Mouse (Mus musculus) T-helper 1 cell (primary cell): Measurements from ENCODE around the gene Fem1b.
"Not testable (repeated sequence)": the region's sequence is repeated elsewhere in the genome, so short reads cannot be mapped to it uniquely, and the experiment has no call there.

Source experiments
- in situ Hi-C: fragments of 300-600 bp; cut with MboI, MseI; formaldehyde crosslinking; loops from one replicate; pipeline ENCODE4 v1.15.1; 2025; ENCODE audit warnings: high pct_unique_total_duplicates

Fem1b gene

DNA sequence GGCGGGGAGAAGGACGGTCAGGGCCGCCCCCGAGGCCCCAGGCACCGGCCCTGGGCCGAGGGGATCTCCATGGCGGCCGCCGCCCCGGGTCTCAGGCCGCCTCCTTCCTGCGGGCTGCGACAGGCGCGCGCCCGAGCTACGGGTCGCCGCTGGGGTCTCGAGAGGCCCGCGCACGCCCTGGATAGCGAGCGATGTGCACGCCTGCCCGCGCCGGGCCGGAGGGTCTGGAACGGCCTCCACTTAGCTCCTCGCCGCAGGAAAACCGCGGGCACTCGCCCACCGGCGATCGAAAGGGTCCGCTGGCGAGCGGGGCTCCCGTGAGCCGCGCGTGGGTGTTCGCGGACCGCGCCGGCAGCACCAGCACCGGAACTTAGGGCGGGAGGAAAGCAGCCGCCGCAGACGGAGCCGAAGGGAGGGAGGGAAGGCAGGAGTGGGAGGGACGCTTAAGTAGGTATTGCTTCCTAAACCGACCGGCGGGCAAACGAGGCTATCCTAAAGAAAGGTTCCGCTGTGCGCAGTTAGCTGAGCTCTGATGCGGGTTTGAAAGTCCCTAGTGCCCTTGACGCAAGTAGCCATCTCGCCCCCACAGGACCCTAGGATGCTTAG, at the start of gene Fem1b:
TSS of gene Fem1b (minus strand) at position 419 of the 606 bp plus-strand sequence.
- in situ Hi-C loops: loop anchor here (10.0 kb wide), 1 partner anchor 467 kb away; the partner anchor contains the start of gene Anp32a

DNA sequence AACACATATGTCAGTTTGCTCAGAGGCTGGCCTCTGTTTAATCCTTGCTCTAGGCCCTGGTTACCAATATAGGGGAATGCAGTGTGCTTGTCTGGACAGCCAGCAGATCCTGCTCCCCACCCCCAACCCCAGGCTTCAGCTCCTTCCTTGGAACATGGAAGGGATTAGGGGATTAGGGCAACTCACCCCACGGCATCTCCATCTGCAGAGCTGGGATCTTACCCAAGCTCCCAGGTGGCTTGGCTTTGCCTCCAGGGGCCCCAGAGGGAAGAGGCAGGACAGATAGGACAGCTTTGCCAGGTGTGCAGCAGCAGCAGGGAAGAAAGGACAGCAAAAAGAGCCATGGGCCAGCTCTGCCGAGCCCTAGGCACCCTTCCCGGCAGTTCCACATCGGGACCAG, 49.1 kb upstream of the Fem1b start:
- in situ Hi-C loops: no loop called here

DNA sequence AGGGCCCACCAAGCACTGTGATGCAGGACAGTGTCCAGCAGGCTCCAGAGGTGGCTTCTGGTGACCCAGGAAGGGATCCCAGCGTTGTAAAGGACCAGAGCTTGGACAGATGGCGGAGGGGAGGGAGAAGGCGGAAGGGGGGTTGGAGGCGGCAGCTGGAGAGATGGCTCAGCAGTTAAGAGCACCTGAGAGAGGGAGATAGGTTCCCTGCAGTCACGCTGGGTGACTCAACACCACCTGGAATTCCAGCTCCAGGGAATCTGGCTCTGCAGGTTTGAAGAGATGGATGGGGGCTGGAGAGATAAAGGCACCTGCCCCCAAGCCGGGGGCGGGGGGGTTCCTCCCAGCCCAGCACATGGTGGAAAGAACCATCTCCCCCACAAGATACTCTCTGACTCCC, 48.4 kb upstream of the Fem1b start:
- in situ Hi-C loops: not testable (repeated sequence)

DNA sequence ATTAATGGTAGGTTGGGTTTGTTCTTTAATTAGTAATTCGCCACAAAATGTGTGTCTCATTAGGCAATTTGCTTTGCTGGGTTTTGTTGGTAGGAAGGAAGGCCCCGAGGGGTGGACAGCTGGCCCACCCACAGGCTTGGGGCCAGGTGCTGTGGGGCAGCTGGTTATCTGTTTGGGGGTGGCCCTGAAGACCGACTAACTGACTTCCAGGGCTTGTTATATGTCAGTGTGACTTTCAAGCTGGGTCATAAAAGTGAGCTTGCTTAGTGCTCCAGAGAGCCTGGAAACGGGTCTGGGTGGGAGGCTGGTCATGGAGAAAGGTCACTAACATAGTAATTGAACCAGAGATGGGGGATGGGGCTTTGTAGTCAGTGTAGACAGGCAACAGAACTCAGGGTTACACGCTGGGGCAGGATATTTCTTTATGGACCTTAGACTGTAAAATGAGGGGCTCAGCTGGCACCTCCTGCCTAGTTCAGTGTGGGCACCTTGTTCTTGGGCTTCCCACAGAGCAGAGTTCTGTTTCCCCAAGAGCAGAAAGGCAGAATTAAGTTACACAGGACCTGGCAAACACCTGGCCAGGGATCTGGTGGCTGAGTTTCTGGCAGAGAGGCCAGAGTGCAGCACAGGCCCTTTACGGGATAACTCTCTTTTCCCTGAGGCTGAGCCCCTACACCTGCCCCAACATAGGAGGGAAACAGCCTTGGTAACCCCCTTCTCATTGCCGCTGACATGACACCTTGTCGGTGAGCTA, 46.7 kb upstream of the Fem1b start:
- in situ Hi-C loops: no loop called here

DNA sequence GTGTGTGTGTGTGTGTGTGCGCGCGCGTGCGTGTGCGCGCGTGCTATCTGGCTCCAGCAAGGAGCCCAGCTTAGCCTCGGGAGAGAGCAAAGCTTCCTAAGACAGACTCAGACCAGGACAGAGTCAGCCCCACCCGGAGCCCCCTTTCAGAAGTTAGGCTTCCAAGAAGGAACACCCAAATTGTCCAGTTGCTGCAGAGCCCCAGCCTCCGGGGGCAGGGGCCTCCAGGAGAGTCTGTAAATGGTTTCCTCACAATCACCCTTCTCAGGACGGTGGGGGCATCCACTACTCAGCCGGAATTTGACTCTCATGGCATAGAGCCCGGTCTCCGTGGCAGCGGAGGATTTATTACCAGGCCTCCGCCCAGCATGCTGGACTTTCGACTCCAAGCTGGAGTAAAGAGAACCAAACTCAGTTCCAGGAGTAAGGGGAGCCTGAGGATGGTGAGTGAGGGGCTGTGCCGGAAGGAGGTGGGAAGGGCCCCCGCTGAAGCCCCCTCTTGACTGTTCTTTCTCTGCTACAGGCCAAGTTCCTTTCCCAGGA, 46.1 kb upstream of the Fem1b start, which contains the start of gene Calml4:
TSS of gene Calml4 (plus strand) at position 362 of the 543 bp plus-strand sequence.
- in situ Hi-C loops: no loop called here

- in situ Hi-C loops: no loop called here
Measured at GRCm38 (mm10) chr9:62857216-62857615, 45.5 kb upstream of the Fem1b start.

GRCm38 (mm10) chr9:62854483-62854882, 42.7 kb upstream of the Fem1b start:
- in situ Hi-C loops: loop anchor here (5.0 kb wide), 2 partner anchors 123 to 263 kb away; no protein-coding TSS in a partner anchor

DNA sequence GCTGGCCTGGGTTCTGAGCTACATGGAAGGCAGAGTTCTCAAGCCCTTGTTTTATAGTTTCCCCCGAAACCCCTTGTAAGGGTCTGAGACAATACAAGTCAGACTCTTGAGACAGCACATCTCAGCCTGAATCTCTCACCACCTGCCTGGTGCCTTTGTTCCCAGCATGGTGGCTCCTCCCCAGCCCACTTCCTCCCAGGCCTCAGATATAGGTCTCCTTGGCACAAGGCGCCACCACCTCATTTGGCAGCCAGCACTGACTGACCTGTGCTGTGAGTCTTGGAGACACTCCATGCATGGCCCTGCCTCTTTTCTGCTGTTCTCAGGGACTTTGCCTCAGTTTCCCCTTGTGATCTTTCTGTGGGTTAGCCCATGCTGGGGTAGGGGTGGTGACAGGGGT, 39.8 kb upstream of the Fem1b start:
- in situ Hi-C loops: loop anchor here (5.0 kb wide), 2 partner anchors 126 to 266 kb away; no protein-coding TSS in a partner anchor

GRCm38 (mm10) chr9:62848641-62849040, 36.9 kb upstream of the Fem1b start:
- in situ Hi-C loops: no loop called here

GRCm38 (mm10) chr9:62847694-62848093, 36.0 kb upstream of the Fem1b start:
- in situ Hi-C loops: no loop called here

GRCm38 (mm10) chr9:62844461-62844860, 32.7 kb upstream of the Fem1b start:
- in situ Hi-C loops: no loop called here

DNA sequence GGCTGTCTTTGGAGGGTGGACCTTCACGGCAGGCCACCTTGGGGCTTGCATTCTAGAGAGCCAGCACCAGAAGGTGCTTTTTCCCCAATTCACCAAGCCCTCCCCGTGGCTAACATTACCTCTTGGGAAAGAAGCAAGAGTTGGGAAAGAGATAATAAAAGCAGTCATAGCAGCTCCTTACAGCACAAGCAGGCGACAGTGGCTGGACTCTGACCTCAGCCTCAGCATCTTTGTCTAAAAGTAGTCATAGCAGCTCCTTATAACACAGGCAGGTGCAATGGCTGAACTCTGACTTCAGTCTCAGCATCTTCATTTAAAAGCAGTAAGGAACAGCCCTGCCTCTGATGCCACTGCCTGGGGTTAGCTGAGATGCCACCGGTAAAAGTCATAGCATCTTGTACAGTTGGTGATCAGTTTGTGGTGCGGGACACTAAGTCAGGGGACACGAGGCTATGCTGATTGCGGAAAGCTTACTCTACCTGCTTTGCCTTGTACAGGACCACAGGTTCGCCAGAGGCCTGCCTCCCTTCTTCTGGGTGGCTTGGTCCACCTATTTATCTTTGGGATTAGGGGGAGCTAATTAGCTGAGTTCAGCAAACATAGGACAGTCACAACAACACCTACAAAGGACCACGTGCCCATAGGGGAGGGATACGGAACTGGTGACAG, 31.8 kb upstream of the Fem1b start:
- in situ Hi-C loops: no loop called here

GRCm38 (mm10) chr9:62839172-62839770, 27.5 kb upstream of the Fem1b start:
- in situ Hi-C loops: no loop called here

DNA sequence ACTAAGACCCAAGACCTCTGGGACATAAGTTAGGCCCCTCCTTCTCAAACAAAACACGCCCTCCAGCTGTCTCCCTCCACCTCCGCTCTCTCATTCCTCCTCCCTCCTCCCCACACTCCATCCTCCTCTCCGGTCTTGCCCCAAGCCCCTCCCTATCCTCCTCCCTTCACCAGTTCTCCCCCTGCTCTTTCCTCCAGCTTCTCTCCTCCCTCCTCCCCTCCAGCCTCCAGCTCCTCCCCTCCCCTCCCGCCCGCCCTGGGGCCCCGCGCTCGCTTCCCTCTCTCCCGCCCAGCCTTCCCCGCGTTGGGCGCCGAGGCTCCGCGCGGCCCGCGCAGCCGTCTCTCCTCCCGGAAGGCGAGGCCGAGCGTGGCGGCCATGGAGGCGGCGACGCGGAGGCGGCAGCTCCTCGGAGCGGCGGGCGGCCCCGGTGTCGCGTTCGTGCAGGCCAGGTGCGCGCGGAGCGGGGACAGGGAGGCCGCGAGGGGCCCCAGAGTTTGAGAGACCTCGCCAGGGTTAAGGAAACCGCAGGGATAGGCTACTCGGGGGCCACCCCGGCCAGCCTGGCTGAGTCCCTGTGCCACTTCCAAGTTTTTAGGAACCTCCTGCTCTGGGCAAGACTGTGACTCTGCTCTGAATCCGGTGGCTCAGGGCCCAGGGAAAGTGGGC, 26.9 kb upstream of the Fem1b start, which contains the start of gene Cln6:
TSS of gene Cln6 (plus strand) at position 280 of the 666 bp plus-strand sequence.
- in situ Hi-C loops: no loop called here

GRCm38 (mm10) chr9:62838146-62838505, 26.4 kb upstream of the Fem1b start:
- in situ Hi-C loops: no loop called here

- in situ Hi-C loops: no loop called here
Measured at GRCm38 (mm10) chr9:62837611-62838010, 25.9 kb upstream of the Fem1b start.

GRCm38 (mm10) chr9:62835705-62836446, 24.1 kb upstream of the Fem1b start:
- in situ Hi-C loops: no loop called here

- in situ Hi-C loops: no loop called here
Measured at GRCm38 (mm10) chr9:62834906-62835305, 23.2 kb upstream of the Fem1b start.

DNA sequence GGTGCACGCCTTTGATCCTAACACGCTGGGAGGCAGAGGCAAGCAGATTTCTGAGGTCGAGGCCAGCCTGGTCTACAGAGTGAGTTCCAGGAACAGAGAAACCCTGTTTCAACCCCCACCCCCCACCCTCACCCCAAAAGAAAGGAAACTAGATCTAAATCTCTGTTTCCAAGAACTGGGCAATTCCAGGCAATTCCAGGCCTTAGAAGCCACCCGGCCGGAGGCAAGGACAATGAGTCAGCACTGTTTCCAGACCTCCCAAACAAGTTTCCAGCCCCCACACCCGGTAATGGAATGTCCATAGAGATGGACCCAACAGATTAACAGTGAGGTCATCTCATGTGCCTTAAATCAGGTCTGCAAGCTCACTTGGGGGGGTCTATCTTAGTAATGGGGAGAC, 18.1 kb upstream of the Fem1b start:
- in situ Hi-C loops: no loop called here

DNA sequence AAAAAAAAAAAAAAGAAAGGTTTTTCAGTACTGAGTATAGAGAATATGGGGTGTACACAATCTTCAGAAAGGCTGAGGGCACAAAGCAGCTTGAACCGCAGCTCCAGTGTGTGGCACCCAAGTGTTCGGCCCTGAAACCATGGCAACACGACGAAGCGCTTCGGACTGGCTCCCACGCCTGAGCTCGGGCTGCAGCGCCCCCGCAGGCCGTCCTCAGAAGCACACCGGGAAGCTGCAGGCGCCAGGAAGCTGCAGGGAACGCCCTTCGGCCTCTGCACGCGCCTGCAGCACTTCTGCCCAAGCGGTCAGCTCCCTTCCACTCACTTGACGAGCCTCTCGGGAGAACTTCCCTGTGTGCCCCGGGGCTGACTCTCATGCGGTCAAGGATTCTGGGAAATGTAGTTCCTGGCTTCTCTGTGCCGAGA, 16.9 kb upstream of the Fem1b start:
- in situ Hi-C loops: no loop called here
